Mouse (Mus musculus): ENCODE results near the gene Vdr.

- TF ChIP-seq GATA1 (IDR thresholded peaks at IDR 0.05; ENCODE audit: borderline replicate concordance, low read length), result no peak
- TF ChIP-seq FLI1 (IDR thresholded peaks at IDR 0.05; ENCODE audit: low read length), result no peak
Observed at GRCm38 (mm10) chr15:97842058-97842457, 68.4 kb downstream of the Vdr start.

All from megakaryocyte, embryonic 14.5 days (primary cell).